Mouse (Mus musculus) forebrain, embryonic 13.5 days (tissue): ENCODE data around the gene Gpr180. TPM values are rescaled to one million over a fixed set of nuclear protein-coding genes. Genes with fewer than 3 reads are reported as not detected.
"Not testable (repeated sequence)": the region's sequence is repeated elsewhere in the genome, so short reads cannot be mapped to it uniquely, and the experiment has no call there.

ENCODE experiments used
- ATAC-seq: fragments of 200-750 bp; cut with Nextera tagmentation; 2 replicates; pipeline ENCODE4 v1.8.0; 2017
- H3K27ac ChIP-seq: fragments of 300-500 bp; sonication (generic); 2 replicates; pipeline ENCODE4 v1.5.1; 2015; ENCODE audit warnings: inconsistent platforms, mild to moderate bottlenecking, moderate library complexity
- H3K27me3 ChIP-seq: fragments of 300-500 bp; sonication (generic); 2 replicates; pipeline ENCODE4 v1.6.1; 2015; ENCODE audit warnings: mild to moderate bottlenecking, inconsistent platforms
- H3K36me3 ChIP-seq: fragments of 300-500 bp; sonication (generic); 2 replicates; pipeline ENCODE4 v1.6.1; 2015; ENCODE audit warnings: mild to moderate bottlenecking, inconsistent platforms; ENCODE audit not compliant: poor library complexity, severe bottlenecking
- H3K4me1 ChIP-seq: fragments of 300-500 bp; sonication (generic); 2 replicates; pipeline ENCODE4 v1.6.1; 2015; ENCODE audit warnings: inconsistent platforms
- H3K4me2 ChIP-seq: fragments of 300-500 bp; sonication (generic); 2 replicates; pipeline ENCODE4 v1.6.1; 2015; ENCODE audit warnings: inconsistent platforms, mild to moderate bottlenecking, moderate library complexity
- H3K4me3 ChIP-seq: fragments of 300-500 bp; sonication (generic); 2 replicates; pipeline ENCODE4 v1.5.1; 2015; ENCODE audit warnings: mild to moderate bottlenecking, inconsistent platforms
- H3K9ac ChIP-seq: fragments of 300-500 bp; sonication (generic); 2 replicates; pipeline ENCODE4 v1.6.1; 2015; ENCODE audit warnings: mild to moderate bottlenecking, inconsistent platforms
- H3K9me3 ChIP-seq: fragments of 300-500 bp; sonication (generic); replicated peaks from 2 replicates; pipeline ENCODE4 v1.6.1; 2016; ENCODE audit warnings: inconsistent platforms
- WGBS: fragments of 180-500 bp; shearing (Covaris S2); methylation state at CpG from one replicate; pipeline ENCODE4 v1.1.7; 2015; 5-methylcytosine and 5-hydroxymethylcytosine counted together
- polyA plus RNA-seq: library from polyadenylated mRNA; unstranded; fragments of >200 nt; fragmentation: Nextera tagmentation; extraction: Ambion mirVana; gene quantifications from 2 replicates; pipeline ENCODE4 v1.2.1, GENCODE M21; 2015

Gene Gpr180
- polyA plus RNA-seq, 1 experiment from 2014 or later, result 28.1 TPM

GRCm38 (mm10) chr14:118131472-118131871 lies 5.5 kb upstream of the Gpr180 start:
- H3K4me3 ChIP-seq, result peak overlapping the region; percentile 65
- H3K9ac ChIP-seq, result peak overlapping the region; percentile 75
- H3K4me2 ChIP-seq, result peak overlapping the region; percentile 87
- H3K36me3 ChIP-seq, result peaks cover 26% of the 10 kb centered on the region
- peaks cover 25% of the 10 kb centered on the region for H3K4me1 ChIP-seq
- H3K27ac ChIP-seq, result no peak overlapping the region
- no peak for ATAC-seq
- 79% methylated on average over 7 of the region's 7 CpGs for WGBS
- no peaks in the 10 kb centered on the region for H3K9me3 ChIP-seq
- H3K27me3 ChIP-seq, result peaks cover 8% of the 10 kb centered on the region; the same call in 1 of the 2 replicates

GRCm38 (mm10) chr14:118131931-118132641 lies 4.9 kb upstream of the Gpr180 start:
- Histone ChIP-seq H3K4me1 (peaks cover 26% of the 10 kb centered on the region), H3K4me2 (peak overlapping the region; percentile 87), H3K9ac (peak overlapping the region; percentile 75), H3K27me3 (peaks cover 8% of the 10 kb centered on the region; the same call in 1 of the 2 replicates), H3K36me3 (peaks cover 20% of the 10 kb centered on the region), H3K9me3 (no peaks in the 10 kb centered on the region), H3K27ac (no peak overlapping the region), H3K4me3 (peak overlapping the region; percentile 65)
- 13% methylated on average over 21 of the region's 21 CpGs for WGBS
- peak; percentile 0 for ATAC-seq

DNA sequence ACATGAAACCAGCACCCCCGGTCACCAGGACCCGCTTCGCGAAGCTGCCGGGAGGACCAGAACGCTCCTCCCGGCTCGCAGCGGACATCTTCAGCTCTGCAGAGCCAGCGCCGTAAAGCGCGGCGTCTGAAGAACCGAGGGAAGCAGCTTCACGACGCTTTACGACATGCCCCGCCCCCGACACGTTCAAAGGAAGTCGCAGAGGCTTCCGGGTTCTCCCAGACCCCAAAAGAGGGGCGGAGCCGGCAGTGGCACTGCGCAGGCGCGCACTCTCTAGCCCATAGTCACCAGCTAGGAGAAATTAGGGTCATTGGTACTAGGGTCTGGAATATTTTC lies 4.3 kb upstream of the Gpr180 start, which contains the start of gene Tgds:
Tgds (minus strand) TSS at position 114 of the 336 bp plus-strand sequence.
- peaks cover 8% of the 10 kb centered on the region; the same call in 1 of the 2 replicates for H3K27me3 ChIP-seq
- peaks cover 28% of the 10 kb centered on the region for H3K4me1 ChIP-seq
- ATAC-seq, result peak; percentile 84
- no peak within 1 kb of the TSS for H3K27ac ChIP-seq
- under 1% methylated on average over 28 of the region's 28 CpGs for WGBS
- no peaks in the 10 kb centered on the region for H3K9me3 ChIP-seq
- peak within 1 kb of the TSS; percentile 75 for H3K9ac ChIP-seq
- H3K36me3 ChIP-seq, result peaks cover 15% of the 10 kb centered on the region
- peak within 1 kb of the TSS; percentile 65 for H3K4me3 ChIP-seq
- H3K4me2 ChIP-seq, result peak within 1 kb of the TSS; percentile 87

DNA sequence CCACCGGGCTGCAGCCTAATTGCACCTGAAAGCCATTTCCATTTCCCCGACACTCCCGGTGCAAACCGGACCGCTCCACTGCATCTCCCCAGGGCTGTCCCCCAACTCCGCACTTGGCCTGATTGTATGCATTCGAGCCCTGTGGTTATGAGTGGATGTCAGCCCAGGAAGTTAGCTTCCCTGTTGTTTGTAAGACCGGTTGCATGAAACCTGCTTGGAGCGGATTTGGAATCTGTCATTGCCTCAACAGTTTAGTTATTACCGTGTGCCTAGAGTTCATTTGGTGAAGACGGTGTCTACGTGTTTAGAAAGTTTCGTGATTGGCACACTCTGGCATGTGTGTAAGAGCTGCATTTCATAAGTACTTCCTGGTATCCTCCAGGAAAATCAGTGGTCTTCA lies 529 bp downstream of the Gpr180 start:
- peak; percentile 13 for ATAC-seq
- no peak overlapping the region for H3K27ac ChIP-seq

GRCm38 (mm10) chr14:118142283-118142682 lies 5.3 kb downstream of the Gpr180 start:
- Histone ChIP-seq H3K9me3 (no peaks in the 10 kb centered on the region), H3K9ac (no peak overlapping the region), H3K4me3 (no peak overlapping the region), H3K4me2 (no peak overlapping the region), H3K27me3 (no peaks in the 10 kb centered on the region), H3K27ac (no peak overlapping the region), H3K36me3 (peaks cover 34% of the 10 kb centered on the region), H3K4me1 (peaks cover 11% of the 10 kb centered on the region)
- no peak for ATAC-seq
- 93% methylated on average over 5 of the region's 5 CpGs for WGBS

More for the DNA sequence above, 529 bp downstream of the Gpr180 start:
- H3K4me1 ChIP-seq, result peaks cover 20% of the 10 kb centered on the region
- H3K9me3 ChIP-seq, result no peaks in the 10 kb centered on the region
- WGBS, result 1% methylated on average over 13 of the region's 13 CpGs
- peaks cover 32% of the 10 kb centered on the region for H3K36me3 ChIP-seq
- H3K4me3 ChIP-seq, result peak overlapping the region; percentile 83
- peaks cover 8% of the 10 kb centered on the region; the same call in 1 of the 2 replicates for H3K27me3 ChIP-seq
- peak overlapping the region; percentile 90 for H3K4me2 ChIP-seq
- H3K9ac ChIP-seq, result peak overlapping the region; percentile 89

DNA sequence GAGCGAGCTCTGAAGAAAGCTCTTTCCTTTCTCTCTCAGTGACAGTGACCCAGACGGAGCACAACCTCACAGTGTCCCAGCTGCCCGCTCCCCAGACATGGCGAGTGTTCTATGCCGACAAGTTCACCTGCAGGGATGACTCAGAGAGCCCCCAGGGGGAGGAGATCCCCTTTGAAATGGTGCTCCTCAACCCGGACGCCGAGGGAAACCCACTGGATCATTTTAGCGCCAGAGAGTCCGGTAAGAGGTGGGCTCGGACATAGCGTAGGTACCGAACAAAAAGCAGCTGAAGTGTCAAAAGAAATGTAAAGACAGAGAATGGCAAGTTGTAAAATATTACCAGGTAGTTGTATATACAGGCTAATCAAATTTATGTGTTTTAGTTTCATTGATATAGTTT lies 11.1 kb downstream of the Gpr180 start:
- 95% methylated on average over 13 of the region's 13 CpGs for WGBS
- no peaks in the 10 kb centered on the region for H3K27me3 ChIP-seq

GRCm38 (mm10) chr14:118148554-118148953 lies 11.6 kb downstream of the Gpr180 start:
- no peaks in the 10 kb centered on the region for H3K9me3 ChIP-seq

More for the DNA sequence above, 11.1 kb downstream of the Gpr180 start:
- ATAC-seq, result no peak
- H3K9me3 ChIP-seq, result no peaks in the 10 kb centered on the region
- no peaks in the 10 kb centered on the region for H3K4me1 ChIP-seq
- H3K36me3 ChIP-seq, result peaks cover 14% of the 10 kb centered on the region
- H3K4me2 ChIP-seq, result no peak overlapping the region
- H3K9ac ChIP-seq, result no peak overlapping the region
- no peak overlapping the region for H3K27ac ChIP-seq
- no peak overlapping the region for H3K4me3 ChIP-seq

GRCm38 (mm10) chr14:118150656-118151551 lies 13.9 kb downstream of the Gpr180 start:
- no peaks in the 10 kb centered on the region for H3K9me3 ChIP-seq
- peaks cover 26% of the 10 kb centered on the region for H3K36me3 ChIP-seq
- WGBS, result 92% methylated on average over 26 of the region's 26 CpGs
- H3K27me3 ChIP-seq, result no peaks in the 10 kb centered on the region
- no peak overlapping the region for H3K4me2 ChIP-seq
- no peak overlapping the region for H3K9ac ChIP-seq
- H3K27ac ChIP-seq, result no peak overlapping the region
- no peak for ATAC-seq
- H3K4me3 ChIP-seq, result no peak overlapping the region
- no peaks in the 10 kb centered on the region for H3K4me1 ChIP-seq

More at GRCm38 (mm10) chr14:118148554-118148953, 11.6 kb downstream of the Gpr180 start:
- Histone ChIP-seq H3K4me2 (no peak overlapping the region), H3K27ac (no peak overlapping the region), H3K27me3 (no peaks in the 10 kb centered on the region), H3K9ac (no peak overlapping the region), H3K36me3 (peaks cover 17% of the 10 kb centered on the region), H3K4me1 (no peaks in the 10 kb centered on the region), H3K4me3 (no peak overlapping the region)
- 86% methylated on average over 10 of the region's 10 CpGs for WGBS
- no peak for ATAC-seq

DNA sequence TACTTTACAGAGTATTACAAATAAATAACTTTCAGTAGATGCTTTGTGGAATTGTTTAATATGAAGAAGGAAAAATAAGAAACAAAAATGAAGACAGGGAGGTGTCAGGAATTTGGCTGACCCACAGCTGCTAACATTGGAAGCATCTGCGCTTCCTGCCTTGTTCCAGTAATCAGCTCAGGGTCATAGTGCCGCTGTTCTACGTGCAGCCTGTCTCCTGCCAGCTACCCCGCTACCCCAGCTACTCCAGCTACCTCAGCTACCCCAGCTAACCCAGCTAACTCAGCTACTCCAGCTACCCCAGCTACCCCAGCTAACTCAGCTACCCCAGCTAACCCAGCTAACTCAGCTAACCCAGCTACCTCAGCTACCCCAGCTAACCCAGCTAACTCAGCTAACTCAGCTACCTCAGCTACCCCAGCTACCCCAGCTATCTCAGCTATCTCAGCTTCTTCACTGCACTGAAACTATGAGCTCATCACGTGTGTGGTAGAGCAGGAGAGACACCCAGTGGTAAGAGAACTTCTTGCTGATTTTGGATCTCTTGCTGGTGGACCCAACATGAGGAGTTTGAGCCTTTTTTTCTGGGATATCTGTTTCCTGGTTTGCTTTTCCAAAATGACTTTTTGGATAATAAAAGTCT lies 14.8 kb downstream of the Gpr180 start:
- Histone ChIP-seq H3K4me1 (no peaks in the 10 kb centered on the region), H3K27ac (no peak overlapping the region), H3K27me3 (no peaks in the 10 kb centered on the region), H3K36me3 (peaks cover 30% of the 10 kb centered on the region), H3K9ac (no peak overlapping the region), H3K4me2 (no peak overlapping the region), H3K4me3 (no peak overlapping the region), H3K9me3 (no peaks in the 10 kb centered on the region)
- ATAC-seq, result no peak
- WGBS, result 82% methylated on average over 5 of the region's 5 CpGs

DNA sequence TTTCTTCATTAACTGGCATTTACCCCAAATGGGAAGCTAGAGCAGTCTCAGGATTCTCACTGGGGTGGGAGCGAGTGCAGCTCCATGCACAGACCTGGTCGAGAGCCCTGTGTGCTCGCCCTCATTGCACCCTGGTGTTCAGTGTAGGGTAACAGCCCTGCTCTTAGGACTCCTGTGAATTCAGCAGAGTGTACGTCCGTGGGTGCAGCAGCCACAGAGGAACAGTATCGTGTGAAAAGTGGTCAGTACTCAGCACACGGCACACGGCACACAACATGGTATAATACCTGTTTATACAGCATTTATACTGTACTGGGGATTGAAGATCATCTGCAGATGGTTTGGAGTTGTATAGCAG lies 15.3 kb downstream of the Gpr180 start:
- H3K9ac ChIP-seq, result no peak overlapping the region
- WGBS, result 90% methylated on average over 8 of the region's 8 CpGs
- no peaks in the 10 kb centered on the region for H3K4me1 ChIP-seq
- H3K9me3 ChIP-seq, result no peaks in the 10 kb centered on the region
- no peak for ATAC-seq
- peaks cover 30% of the 10 kb centered on the region for H3K36me3 ChIP-seq
- no peak overlapping the region for H3K4me2 ChIP-seq
- H3K27me3 ChIP-seq, result no peaks in the 10 kb centered on the region
- H3K4me3 ChIP-seq, result no peak overlapping the region
- H3K27ac ChIP-seq, result no peak overlapping the region

- ATAC-seq, result peak; percentile 22; the same call in 1 of the 2 replicates
- H3K4me1 ChIP-seq, H3K4me3 ChIP-seq, H3K9ac ChIP-seq, H3K27me3 ChIP-seq, H3K9me3 ChIP-seq, H3K4me2 ChIP-seq, H3K27ac ChIP-seq: not testable (repeated sequence)
- WGBS, result 95% methylated on average over 16 of the region's 16 CpGs
- peaks cover 43% of the 10 kb centered on the region for H3K36me3 ChIP-seq
Observed at GRCm38 (mm10) chr14:118156056-118156455, 19.1 kb downstream of the Gpr180 start.

- no peaks in the 10 kb centered on the region for H3K27me3 ChIP-seq
- no peaks in the 10 kb centered on the region for H3K4me1 ChIP-seq
- H3K27ac ChIP-seq, result no peak overlapping the region
- H3K36me3 ChIP-seq, result peaks cover 49% of the 10 kb centered on the region
- H3K9ac ChIP-seq, result no peak overlapping the region
- H3K9me3 ChIP-seq, result no peaks in the 10 kb centered on the region
- ATAC-seq, result peak; percentile 63
- no peak overlapping the region for H3K4me2 ChIP-seq
- 82% methylated on average over 10 of the region's 10 CpGs for WGBS
- H3K4me3 ChIP-seq, result no peak overlapping the region
Observed at GRCm38 (mm10) chr14:118156740-118157139, 19.8 kb downstream of the Gpr180 start.
